Mouse (Mus musculus): ENCODE data around the gene Gm10229.
"Not testable (repeated sequence)": the region's sequence is repeated elsewhere in the genome, so short reads cannot be mapped to it uniquely, and the experiment has no call there.

The Gm10229 gene

GRCm38 (mm10) chr16:89014984-89015383 lies at the start of gene Gm10229:
TSS of gene Gm10229 (plus strand) at chr16:89015284.
- not testable (repeated sequence) for DNase-seq

GRCm38 (mm10) chr16:89010659-89011058 lies 4.4 kb upstream of the Gm10229 start, which contains the start of gene Krtap22-2:
TSS of gene Krtap22-2 (minus strand) at chr16:89010759.
- no peak for DNase-seq

- no peak for DNase-seq
Measured at GRCm38 (mm10) chr16:89013973-89014372, 1.1 kb upstream of the Gm10229 start.

GRCm38 (mm10) chr16:89031399-89031798 lies 16.3 kb downstream of the Gm10229 start, which contains the start of gene Krtap6-1:
TSS of gene Krtap6-1 (plus strand) at chr16:89031699.
- not testable (repeated sequence) for DNase-seq

- DNase-seq: not testable (repeated sequence)
Measured at GRCm38 (mm10) chr16:89041372-89041771, 26.3 kb downstream of the Gm10229 start, which contains the start of gene Gm10228. TSS of gene Gm10228 (minus strand) at chr16:89041472.

- DNase-seq: no peak
Measured at GRCm38 (mm10) chr16:89047783-89048182, 32.7 kb downstream of the Gm10229 start, which contains the start of gene Krtap6-5. TSS of gene Krtap6-5 (minus strand) at chr16:89047883.

- DNase-seq: not testable (repeated sequence)
Measured at GRCm38 (mm10) chr16:89063902-89064301, 48.8 kb downstream of the Gm10229 start, which contains the start of gene 1110025L11Rik. TSS of gene 1110025L11Rik (minus strand) at chr16:89064002.

Measured in kidney, adult 18-20 months (tissue).